Mouse (Mus musculus) urinary bladder, postnatal 10 days (tissue): Measurements from ENCODE around the gene Crlf2.

Experiments used
- DNase-seq: peaks from one replicate; pipeline ENCODE4 v3.0.0; 2022; ENCODE audit warnings: low spot score

The Crlf2 gene

GRCm38 (mm10) chr5:109547112-109547511, 11.7 kb downstream of the Crlf2 start:
- no peak for DNase-seq

- DNase-seq: no peak
These were observed 49.1 kb downstream of the Crlf2 start for GRCm38 (mm10) chr5:109509679-109510078.

GRCm38 (mm10) chr5:109506729-109507128, 52.1 kb downstream of the Crlf2 start:
- no peak for DNase-seq
